Mouse (Mus musculus) neural tube, embryonic 15.5 days (tissue): ENCODE data around the gene Grm8. TPM values are rescaled to one million over a fixed set of nuclear protein-coding genes. Genes with fewer than 3 reads are reported as not detected.

Experiments
- ATAC-seq: fragments of 200-750 bp; cut with Nextera tagmentation; 2 replicates; pipeline ENCODE4 v1.8.0; 2017; ENCODE audit warnings: mild to moderate bottlenecking, moderate TSS enrichment, moderate library complexity; ENCODE audit not compliant: low FRiP score
- H3K27ac ChIP-seq: fragments of 300-500 bp; sonication (generic); replicated peaks from 2 replicates; pipeline ENCODE4 v1.5.1; 2015; ENCODE audit warnings: mild to moderate bottlenecking, inconsistent platforms
- H3K27me3 ChIP-seq: fragments of 300-500 bp; sonication (generic); replicated peaks from 2 replicates; pipeline ENCODE4 v1.6.1; 2015; ENCODE audit warnings: inconsistent platforms
- H3K36me3 ChIP-seq: fragments of 300-500 bp; sonication (generic); 2 replicates; pipeline ENCODE4 v1.6.1; 2015; ENCODE audit warnings: inconsistent platforms
- H3K4me1 ChIP-seq: fragments of 300-500 bp; sonication (generic); 2 replicates; pipeline ENCODE4 v1.6.1; 2015; ENCODE audit warnings: inconsistent platforms
- H3K4me2 ChIP-seq: fragments of 300-500 bp; sonication (generic); 2 replicates; pipeline ENCODE4 v1.6.1; 2015; ENCODE audit warnings: inconsistent platforms, mild to moderate bottlenecking, moderate library complexity
- H3K4me3 ChIP-seq: fragments of 300-500 bp; sonication (generic); replicated peaks from 2 replicates; pipeline ENCODE4 v1.5.1; 2015; ENCODE audit warnings: mild to moderate bottlenecking, inconsistent platforms
- H3K9ac ChIP-seq: fragments of 300-500 bp; sonication (generic); replicated peaks from 2 replicates; pipeline ENCODE4 v1.6.1; 2015; ENCODE audit warnings: mild to moderate bottlenecking, inconsistent platforms
- H3K9me3 ChIP-seq: fragments of 300-500 bp; sonication (generic); replicated peaks from 2 replicates; pipeline ENCODE4 v1.6.1; 2016; ENCODE audit warnings: inconsistent platforms
- WGBS: fragments of 180-500 bp; shearing (Covaris S2); methylation state at CpG from one replicate; pipeline ENCODE4 v1.1.7; 2015; ENCODE audit warnings: mixed read lengths; 5-methylcytosine and 5-hydroxymethylcytosine counted together
- microRNA counts: library from miRNA; unstranded; fragments of <30 nt; microRNA quantifications from one replicate; lab custom pipeline; 2016
- microRNA-seq: library from miRNA; unstranded; fragments of <30 nt; microRNA quantifications from one replicate; pipeline ENCODE4, GENCODE M21; 2017
- polyA plus RNA-seq: library from polyadenylated mRNA; unstranded; fragments of >200 nt; fragmentation: Nextera tagmentation; extraction: Ambion mirVana; gene quantifications from 2 replicates; pipeline ENCODE4 v1.2.1, GENCODE M21; 2015

Gene Grm8
- polyA plus RNA-seq, 1 experiment from 2014 or later, result 12.9 TPM

- Histone ChIP-seq H3K4me2 (no peak overlapping the region), H3K4me3 (no peak overlapping the region), H3K27me3 (no peaks in the 10 kb centered on the region), H3K9ac (no peak overlapping the region), H3K9me3 (no peaks in the 10 kb centered on the region), H3K36me3 (no peaks in the 10 kb centered on the region), H3K4me1 (peaks cover 2% of the 10 kb centered on the region; the same call in 1 of the 2 replicates), H3K27ac (no peak overlapping the region)
- no peak for ATAC-seq
- WGBS, result 88% methylated on average over 5 of the region's 5 CpGs
Measured at GRCm38 (mm10) chr6:27314273-27315009, 820.5 kb downstream of the Grm8 start.

- ATAC-seq, result no peak
- Histone ChIP-seq H3K27ac (no peak overlapping the region), H3K4me3 (no peak overlapping the region), H3K36me3 (no peaks in the 10 kb centered on the region), H3K9ac (no peak overlapping the region), H3K9me3 (no peaks in the 10 kb centered on the region), H3K27me3 (no peaks in the 10 kb centered on the region), H3K4me1 (no peaks in the 10 kb centered on the region), H3K4me2 (no peak overlapping the region)
Measured at GRCm38 (mm10) chr6:27310401-27310800, 824.6 kb downstream of the Grm8 start.

- 47% methylated on average over 2 of the region's 2 CpGs for WGBS
- H3K27me3 ChIP-seq, result no peaks in the 10 kb centered on the region
- H3K4me1 ChIP-seq, result no peaks in the 10 kb centered on the region
- no peaks in the 10 kb centered on the region for H3K36me3 ChIP-seq
- H3K4me3 ChIP-seq, result no peak overlapping the region
- no peaks in the 10 kb centered on the region for H3K9me3 ChIP-seq
- no peak overlapping the region for H3K27ac ChIP-seq
- no peak for ATAC-seq
- H3K4me2 ChIP-seq, result no peak overlapping the region
- no peak overlapping the region for H3K9ac ChIP-seq
Measured at GRCm38 (mm10) chr6:27305351-27305750, 829.6 kb downstream of the Grm8 start.

- H3K4me2 ChIP-seq, result no peak overlapping the region
- H3K4me3 ChIP-seq, result no peak overlapping the region
- H3K9ac ChIP-seq, result no peak overlapping the region
- H3K27me3 ChIP-seq, result no peaks in the 10 kb centered on the region
- no peaks in the 10 kb centered on the region for H3K4me1 ChIP-seq
- no peaks in the 10 kb centered on the region for H3K9me3 ChIP-seq
- H3K27ac ChIP-seq, result no peak overlapping the region
- no peak for ATAC-seq
- no peaks in the 10 kb centered on the region for H3K36me3 ChIP-seq
Measured at GRCm38 (mm10) chr6:27264972-27265371, 870.0 kb downstream of the Grm8 start.

GRCm38 (mm10) chr6:27262611-27263010 is 872.4 kb downstream of the Grm8 start:
- no peaks in the 10 kb centered on the region for H3K36me3 ChIP-seq
- H3K4me1 ChIP-seq, result no peaks in the 10 kb centered on the region
- H3K9me3 ChIP-seq, result no peaks in the 10 kb centered on the region
- H3K27me3 ChIP-seq, result no peaks in the 10 kb centered on the region
- no peak for ATAC-seq
- no peak overlapping the region for H3K4me3 ChIP-seq
- H3K27ac ChIP-seq, result no peak overlapping the region
- H3K4me2 ChIP-seq, result no peak overlapping the region
- no peak overlapping the region for H3K9ac ChIP-seq

- H3K27me3 ChIP-seq, result no peaks in the 10 kb centered on the region
- H3K4me3 ChIP-seq, result no peak overlapping the region
- H3K36me3 ChIP-seq, result no peaks in the 10 kb centered on the region
- H3K4me2 ChIP-seq, result no peak overlapping the region
- H3K27ac ChIP-seq, result no peak overlapping the region
- ATAC-seq, result no peak
- no peaks in the 10 kb centered on the region for H3K4me1 ChIP-seq
- no peak overlapping the region for H3K9ac ChIP-seq
- no peaks in the 10 kb centered on the region for H3K9me3 ChIP-seq
Measured at GRCm38 (mm10) chr6:27240416-27240815, 894.6 kb downstream of the Grm8 start.

GRCm38 (mm10) chr6:27239968-27240367 is 895.0 kb downstream of the Grm8 start:
- WGBS, result 55% methylated on average over 2 of the region's 2 CpGs
- no peak overlapping the region for H3K27ac ChIP-seq
- ATAC-seq, result no peak

More at GRCm38 (mm10) chr6:27239968-27240367, 895.0 kb downstream of the Grm8 start:
- H3K9me3 ChIP-seq, result no peaks in the 10 kb centered on the region
- H3K4me2 ChIP-seq, result no peak overlapping the region
- H3K36me3 ChIP-seq, result no peaks in the 10 kb centered on the region
- no peaks in the 10 kb centered on the region for H3K27me3 ChIP-seq
- no peaks in the 10 kb centered on the region for H3K4me1 ChIP-seq
- no peak overlapping the region for H3K9ac ChIP-seq
- no peak overlapping the region for H3K4me3 ChIP-seq

MicroRNAs encoded within 50 kb of the gene (microRNA counts, 519-probe panel; counts per million panel counts)
- microRNA mmu-miR-592 (lab: Ali Mortazavi, UCI), result 2,767 counts per million, percentile 65 among the panel's probes with 10 or more counts

Small RNAs within 50 kb of the gene (microRNA-seq; reads per million reads assigned to microRNA genes)
- gene Mir592, result 87.4 reads per million, percentile 50 among the genes with 10 or more reads in this experiment
